Mouse (Mus musculus): ENCODE measurements around the gene Ppa1. TPM values are rescaled to one million over a fixed set of nuclear protein-coding genes. Genes with fewer than 3 reads are reported as not detected.

The Ppa1 gene
- polyA plus RNA-seq, 1 experiment from 2014 or later: 209 TPM

GRCm38 (mm10) chr10:61654691-61655090 lies 6.3 kb downstream of the Ppa1 start:
- Histone ChIP-seq H3K4me3 (no peak overlapping the region), H3K4me1 (replicated peaks) (peaks cover 5% of the 10 kb centered on the region), H3K27ac (no peak overlapping the region), H3K9me3 (no peaks in the 10 kb centered on the region), H3K36me3 (peaks cover 34% of the 10 kb centered on the region), H3K4me2 (no peak overlapping the region), H3K9ac (no peak overlapping the region), H3K27me3 (no peaks in the 10 kb centered on the region)
- WGBS: 94% methylated on average over 7 of the region's 7 CpGs
- ATAC-seq (ENCODE audit: low FRiP score): no peak

GRCm38 (mm10) chr10:61655188-61655587 lies 6.8 kb downstream of the Ppa1 start:
- 90% methylated on average over 3 of the region's 3 CpGs for WGBS
- H3K4me2 ChIP-seq: no peak overlapping the region
- H3K4me1 ChIP-seq (replicated peaks): peaks cover 5% of the 10 kb centered on the region
- H3K27me3 ChIP-seq: no peaks in the 10 kb centered on the region
- no peak overlapping the region for H3K4me3 ChIP-seq
- H3K27ac ChIP-seq: no peak overlapping the region
- H3K9ac ChIP-seq: no peak overlapping the region
- H3K9me3 ChIP-seq: no peaks in the 10 kb centered on the region
- peaks cover 39% of the 10 kb centered on the region for H3K36me3 ChIP-seq
- ATAC-seq (ENCODE audit: low FRiP score): no peak

- Histone ChIP-seq H3K4me1 (replicated peaks) (0 out of 2 replicates have a peak, but pooled peaks cover under 1% of the 10 kb centered on the region), H3K27me3 (no peaks in the 10 kb centered on the region), H3K36me3 (peaks cover 54% of the 10 kb centered on the region), H3K4me3 (no peak overlapping the region), H3K4me2 (no peak overlapping the region), H3K27ac (no peak overlapping the region), H3K9me3 (no peaks in the 10 kb centered on the region), H3K9ac (no peak overlapping the region)
- no peak for ATAC-seq (ENCODE audit: low FRiP score)
- WGBS: 93% methylated on average over 18 of the region's 18 CpGs
Measured at GRCm38 (mm10) chr10:61656928-61657882, 8.9 kb downstream of the Ppa1 start.

- no peak overlapping the region for H3K4me2 ChIP-seq
- no peak overlapping the region for H3K27ac ChIP-seq
- H3K27me3 ChIP-seq: no peaks in the 10 kb centered on the region
- 28% methylated on average over 4 of the region's 4 CpGs for WGBS
- no peak overlapping the region for H3K4me3 ChIP-seq
- H3K36me3 ChIP-seq: peaks cover 55% of the 10 kb centered on the region
- no peaks in the 10 kb centered on the region for H3K9me3 ChIP-seq
- no peak overlapping the region for H3K9ac ChIP-seq
- H3K4me1 ChIP-seq (replicated peaks): peaks cover 6% of the 10 kb centered on the region; the same call in 1 of the 2 replicates
- no peak for ATAC-seq (ENCODE audit: low FRiP score)
Measured at GRCm38 (mm10) chr10:61657985-61658384, 9.6 kb downstream of the Ppa1 start.

GRCm38 (mm10) chr10:61661887-61662286 lies 13.5 kb downstream of the Ppa1 start:
- Histone ChIP-seq H3K27ac (no peak overlapping the region), H3K36me3 (peaks cover 64% of the 10 kb centered on the region), H3K4me1 (replicated peaks) (peaks cover 6% of the 10 kb centered on the region; the same call in 1 of the 2 replicates), H3K9me3 (no peaks in the 10 kb centered on the region), H3K27me3 (no peaks in the 10 kb centered on the region), H3K9ac (no peak overlapping the region), H3K4me2 (no peak overlapping the region), H3K4me3 (no peak overlapping the region)
- WGBS: 79% methylated on average over 8 of the region's 8 CpGs
- ATAC-seq (ENCODE audit: low FRiP score): no peak

- no peak overlapping the region for H3K4me2 ChIP-seq
- no peak overlapping the region for H3K4me3 ChIP-seq
- 52% methylated on average over 10 of the region's 10 CpGs for WGBS
- H3K9me3 ChIP-seq: no peaks in the 10 kb centered on the region
- peak overlapping the region; percentile 66 for H3K27ac ChIP-seq
- no peak for ATAC-seq (ENCODE audit: low FRiP score)
- H3K4me1 ChIP-seq (replicated peaks): peaks cover 6% of the 10 kb centered on the region; the same call in 1 of the 2 replicates
- H3K9ac ChIP-seq: 0 out of 2 replicates have a peak overlapping the region, but pooled peaks have one; percentile 29
- H3K36me3 ChIP-seq: peaks cover 69% of the 10 kb centered on the region
- H3K27me3 ChIP-seq: no peaks in the 10 kb centered on the region
Measured at GRCm38 (mm10) chr10:61662391-61662988, 14.1 kb downstream of the Ppa1 start.

- WGBS: 95% methylated on average over 10 of the region's 10 CpGs
Measured at GRCm38 (mm10) chr10:61665111-61665510, 16.8 kb downstream of the Ppa1 start.

GRCm38 (mm10) chr10:61665651-61666050 lies 17.3 kb downstream of the Ppa1 start:
- Histone ChIP-seq H3K9me3 (no peaks in the 10 kb centered on the region), H3K36me3 (peaks cover 87% of the 10 kb centered on the region), H3K4me3 (no peak overlapping the region), H3K27ac (no peak overlapping the region), H3K4me2 (no peak overlapping the region), H3K27me3 (no peaks in the 10 kb centered on the region), H3K9ac (no peak overlapping the region; the same call in 1 of the 2 replicates), H3K4me1 (replicated peaks) (peaks cover 6% of the 10 kb centered on the region; the same call in 1 of the 2 replicates)
- no peak for ATAC-seq (ENCODE audit: low FRiP score)
- WGBS: 88% methylated on average over 3 of the region's 3 CpGs

More at GRCm38 (mm10) chr10:61665111-61665510, 16.8 kb downstream of the Ppa1 start:
- H3K9ac ChIP-seq: no peak overlapping the region
- H3K27me3 ChIP-seq: no peaks in the 10 kb centered on the region
- peaks cover 6% of the 10 kb centered on the region; the same call in 1 of the 2 replicates for H3K4me1 ChIP-seq (replicated peaks)
- no peak overlapping the region for H3K4me3 ChIP-seq
- H3K9me3 ChIP-seq: no peaks in the 10 kb centered on the region
- no peak overlapping the region for H3K27ac ChIP-seq
- ATAC-seq (ENCODE audit: low FRiP score): no peak
- H3K4me2 ChIP-seq: no peak overlapping the region
- H3K36me3 ChIP-seq: peaks cover 85% of the 10 kb centered on the region

- peaks cover 90% of the 10 kb centered on the region for H3K36me3 ChIP-seq
- H3K27me3 ChIP-seq: no peaks in the 10 kb centered on the region
- H3K27ac ChIP-seq: peak overlapping the region; percentile 50; the same call in 1 of the 2 replicates
- H3K4me2 ChIP-seq: no peak overlapping the region
- no peak overlapping the region for H3K4me3 ChIP-seq
- no peaks in the 10 kb centered on the region for H3K9me3 ChIP-seq
- no peaks in the 10 kb centered on the region for H3K4me1 ChIP-seq (replicated peaks)
- peak; percentile 69; the same call in 1 of the 2 replicates for ATAC-seq (ENCODE audit: low FRiP score)
- 53% methylated on average over 7 of the region's 7 CpGs for WGBS
- H3K9ac ChIP-seq: no peak overlapping the region
Measured at GRCm38 (mm10) chr10:61669289-61669688, 20.9 kb downstream of the Ppa1 start.

- Histone ChIP-seq H3K4me3 (no peak overlapping the region), H3K9me3 (no peaks in the 10 kb centered on the region), H3K4me1 (replicated peaks) (no peaks in the 10 kb centered on the region), H3K36me3 (peaks cover 90% of the 10 kb centered on the region), H3K27ac (no peak overlapping the region), H3K4me2 (no peak overlapping the region), H3K9ac (no peak overlapping the region), H3K27me3 (no peaks in the 10 kb centered on the region)
- no peak for ATAC-seq (ENCODE audit: low FRiP score)
Measured at GRCm38 (mm10) chr10:61669896-61670295, 21.5 kb downstream of the Ppa1 start.

- Histone ChIP-seq H3K4me2 (no peak overlapping the region), H3K4me3 (no peak overlapping the region), H3K9me3 (no peaks in the 10 kb centered on the region), H3K27me3 (no peaks in the 10 kb centered on the region), H3K9ac (no peak overlapping the region), H3K36me3 (peaks cover 90% of the 10 kb centered on the region), H3K4me1 (replicated peaks) (no peaks in the 10 kb centered on the region), H3K27ac (no peak overlapping the region)
- no peak for ATAC-seq (ENCODE audit: low FRiP score)
- 99% methylated on average over 3 of the region's 3 CpGs for WGBS
Measured at GRCm38 (mm10) chr10:61670758-61671157, 22.4 kb downstream of the Ppa1 start.

- H3K4me3 ChIP-seq: no peak overlapping the region
- WGBS: 89% methylated on average over 3 of the region's 3 CpGs
- no peaks in the 10 kb centered on the region for H3K9me3 ChIP-seq
- no peak overlapping the region for H3K27ac ChIP-seq
- no peak overlapping the region for H3K4me2 ChIP-seq
- ATAC-seq (ENCODE audit: low FRiP score): no peak
- H3K9ac ChIP-seq: no peak overlapping the region
- peaks cover 12% of the 10 kb centered on the region for H3K4me1 ChIP-seq (replicated peaks)
- H3K27me3 ChIP-seq: no peaks in the 10 kb centered on the region
- H3K36me3 ChIP-seq: peaks cover 47% of the 10 kb centered on the region
Measured at GRCm38 (mm10) chr10:61675935-61676334, 27.6 kb downstream of the Ppa1 start.
